Mouse (Mus musculus): ENCODE data around the gene Pirb. TPM values are rescaled to one million over a fixed set of nuclear protein-coding genes. Genes with fewer than 3 reads are reported as not detected.
"Not testable (repeated sequence)": the region's sequence is repeated elsewhere in the genome, so short reads cannot be mapped to it uniquely, and the experiment has no call there.

Gene Pirb
- 0.27 and 0.31 TPM in 2 replicates for polyA plus RNA-seq (2012; rRNA removed)

GRCm38 (mm10) chr7:3720268-3720667 is at the start of gene Pirb:
Pirb (minus strand) TSS chr7:3720391.
- not testable (repeated sequence) for H3K27ac ChIP-seq (ENCODE audit: insufficient read depth, low read length); H3K4me3 ChIP-seq (replicated peaks; ENCODE audit: insufficient read depth, low read depth, low read length); H3K27me3 ChIP-seq (ENCODE audit: control insufficient read depth, insufficient read depth, low read length); DNase-seq; H3K4me1 ChIP-seq (ENCODE audit: control insufficient read depth, insufficient read depth, low read length)
- WGBS: 46% methylated on average over 1 of the region's 3 CpGs

GRCm38 (mm10) chr7:3732675-3733074 is 12.5 kb upstream of the Pirb start:
- DNase-seq; H3K27ac ChIP-seq (ENCODE audit: insufficient read depth, low read length); H3K27me3 ChIP-seq (ENCODE audit: control insufficient read depth, insufficient read depth, low read length); H3K4me3 ChIP-seq (replicated peaks; ENCODE audit: insufficient read depth, low read depth, low read length); H3K4me1 ChIP-seq (ENCODE audit: control insufficient read depth, insufficient read depth, low read length): not testable (repeated sequence)
- no CpG with 5 or more reads among the region's 1 CpGs for WGBS

GRCm38 (mm10) chr7:3725459-3725858 is 5.3 kb upstream of the Pirb start:
- H3K4me3 ChIP-seq (replicated peaks; ENCODE audit: insufficient read depth, low read depth, low read length); H3K27ac ChIP-seq (ENCODE audit: insufficient read depth, low read length); DNase-seq; H3K4me1 ChIP-seq (ENCODE audit: control insufficient read depth, insufficient read depth, low read length); H3K27me3 ChIP-seq (ENCODE audit: control insufficient read depth, insufficient read depth, low read length): not testable (repeated sequence)

- DNase-seq: no peak
- H3K27ac ChIP-seq (ENCODE audit: insufficient read depth, low read length): no peak overlapping the region
- no peaks in the 10 kb centered on the region for H3K27me3 ChIP-seq (ENCODE audit: control insufficient read depth, insufficient read depth, low read length)
- WGBS: 42% methylated on average over 1 of the region's 1 CpGs
- TF ChIP-seq POLR2A (IDR thresholded peaks at IDR 0.05; ENCODE audit: borderline replicate concordance, insufficient read depth, low read length): no peak
- no peak for TF ChIP-seq CTCF (IDR thresholded peaks at IDR 0.05; ENCODE audit: borderline replicate concordance, insufficient read depth, low read depth, low read length)
- no peaks in the 10 kb centered on the region for H3K4me1 ChIP-seq (ENCODE audit: control insufficient read depth, insufficient read depth, low read length)
- no peak overlapping the region for H3K4me3 ChIP-seq (replicated peaks; ENCODE audit: insufficient read depth, low read depth, low read length)
Measured at GRCm38 (mm10) chr7:3715249-3715648, 4.9 kb downstream of the Pirb start.

GRCm38 (mm10) chr7:3712264-3712942 is 7.8 kb downstream of the Pirb start:
- no peaks in the 10 kb centered on the region for H3K4me1 ChIP-seq (ENCODE audit: control insufficient read depth, insufficient read depth, low read length)
- DNase-seq: no peak
- no peaks in the 10 kb centered on the region for H3K27me3 ChIP-seq (ENCODE audit: control insufficient read depth, insufficient read depth, low read length)
- 25% methylated on average over 5 of the region's 5 CpGs for WGBS
- no peak overlapping the region for H3K27ac ChIP-seq (ENCODE audit: insufficient read depth, low read length)
- H3K4me3 ChIP-seq (replicated peaks; ENCODE audit: insufficient read depth, low read depth, low read length): no peak overlapping the region
- TF ChIP-seq CTCF (IDR thresholded peaks at IDR 0.05; ENCODE audit: borderline replicate concordance, insufficient read depth, low read depth, low read length) (no peak), POLR2A (IDR thresholded peaks at IDR 0.05; ENCODE audit: borderline replicate concordance, insufficient read depth, low read length) (no peak)

- TF ChIP-seq POLR2A (IDR thresholded peaks at IDR 0.05; ENCODE audit: borderline replicate concordance, insufficient read depth, low read length): no peak
- TF ChIP-seq CTCF (IDR thresholded peaks at IDR 0.05; ENCODE audit: borderline replicate concordance, insufficient read depth, low read depth, low read length): no peak
- Histone ChIP-seq H3K4me3 (replicated peaks; ENCODE audit: insufficient read depth, low read depth, low read length) (no peak overlapping the region), H3K27ac (ENCODE audit: insufficient read depth, low read length) (no peak overlapping the region), H3K27me3 (ENCODE audit: control insufficient read depth, insufficient read depth, low read length) (no peaks in the 10 kb centered on the region), H3K4me1 (ENCODE audit: control insufficient read depth, insufficient read depth, low read length) (peaks cover 8% of the 10 kb centered on the region)
- WGBS: 78% methylated on average over 1 of the region's 1 CpGs
- DNase-seq: no peak
Measured at GRCm38 (mm10) chr7:3709000-3709399, 11.2 kb downstream of the Pirb start.

- not testable (repeated sequence) for H3K4me1 ChIP-seq (ENCODE audit: control insufficient read depth, insufficient read depth, low read length)
Measured at GRCm38 (mm10) chr7:3708447-3708980, 11.7 kb downstream of the Pirb start.

GRCm38 (mm10) chr7:3707568-3708413 is 12.4 kb downstream of the Pirb start:
- no peak for DNase-seq
- WGBS: 39% methylated on average over 7 of the region's 7 CpGs
- no peaks in the 10 kb centered on the region for H3K27me3 ChIP-seq (ENCODE audit: control insufficient read depth, insufficient read depth, low read length)
- TF ChIP-seq CTCF (IDR thresholded peaks at IDR 0.05; ENCODE audit: borderline replicate concordance, insufficient read depth, low read depth, low read length) (no peak), POLR2A (IDR thresholded peaks at IDR 0.05; ENCODE audit: borderline replicate concordance, insufficient read depth, low read length) (no peak)
- H3K4me1 ChIP-seq (ENCODE audit: control insufficient read depth, insufficient read depth, low read length): peaks cover 8% of the 10 kb centered on the region
- no peak overlapping the region for H3K27ac ChIP-seq (ENCODE audit: insufficient read depth, low read length)
- no peak overlapping the region for H3K4me3 ChIP-seq (replicated peaks; ENCODE audit: insufficient read depth, low read depth, low read length)

More at GRCm38 (mm10) chr7:3708447-3708980, 11.7 kb downstream of the Pirb start:
- not testable (repeated sequence) for H3K27me3 ChIP-seq (ENCODE audit: control insufficient read depth, insufficient read depth, low read length); H3K4me3 ChIP-seq (replicated peaks; ENCODE audit: insufficient read depth, low read depth, low read length); DNase-seq; H3K27ac ChIP-seq (ENCODE audit: insufficient read depth, low read length)
- WGBS: 36% methylated on average over 5 of the region's 5 CpGs
